Mouse (Mus musculus): Measurements from ENCODE around the gene Gucy2d. TPM values are rescaled to one million over a fixed set of nuclear protein-coding genes. Genes with fewer than 3 reads are reported as not detected.

Gucy2d gene
- total RNA-seq, 2 experiments from 2014 or later, result 0.09 TPM; not detected in 1

DNA sequence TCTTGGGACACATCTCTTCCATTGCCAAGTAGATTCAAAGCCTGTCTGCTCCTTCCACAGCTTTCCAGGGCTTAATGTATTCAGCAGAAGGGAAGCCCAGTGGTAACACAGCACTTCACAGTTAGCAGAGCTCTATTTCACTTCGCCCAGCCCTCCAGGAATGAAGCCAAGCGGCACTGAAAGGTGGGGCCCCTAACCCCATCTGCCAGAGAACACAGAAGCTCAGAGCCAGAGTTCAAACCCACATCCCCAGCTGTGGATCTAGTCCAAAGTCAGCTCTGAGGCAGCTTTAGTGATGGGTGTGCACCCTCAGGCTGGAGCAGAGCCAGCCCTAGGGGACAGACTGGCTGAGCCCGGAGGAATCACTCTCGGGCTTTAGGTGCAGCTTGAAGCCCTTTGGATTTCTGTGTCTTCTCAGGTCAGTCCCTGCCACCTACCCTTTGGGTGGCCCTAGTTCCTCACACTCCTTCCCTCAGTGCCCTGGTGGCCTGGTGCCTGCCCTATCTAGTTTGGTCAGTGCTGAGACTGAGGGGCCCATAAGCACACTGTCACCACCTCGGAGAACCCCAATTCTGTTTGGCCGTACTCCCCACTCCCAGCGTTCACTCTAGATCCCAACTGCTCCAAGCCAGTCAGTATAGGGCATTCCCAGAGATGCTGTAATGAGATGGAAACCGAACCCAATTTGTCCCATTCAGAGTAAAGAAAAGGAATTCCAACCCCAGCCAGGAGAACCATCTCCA lies 83.0 kb downstream of the Gucy2d start:
- DNase-seq, result peak; percentile 44

DNA sequence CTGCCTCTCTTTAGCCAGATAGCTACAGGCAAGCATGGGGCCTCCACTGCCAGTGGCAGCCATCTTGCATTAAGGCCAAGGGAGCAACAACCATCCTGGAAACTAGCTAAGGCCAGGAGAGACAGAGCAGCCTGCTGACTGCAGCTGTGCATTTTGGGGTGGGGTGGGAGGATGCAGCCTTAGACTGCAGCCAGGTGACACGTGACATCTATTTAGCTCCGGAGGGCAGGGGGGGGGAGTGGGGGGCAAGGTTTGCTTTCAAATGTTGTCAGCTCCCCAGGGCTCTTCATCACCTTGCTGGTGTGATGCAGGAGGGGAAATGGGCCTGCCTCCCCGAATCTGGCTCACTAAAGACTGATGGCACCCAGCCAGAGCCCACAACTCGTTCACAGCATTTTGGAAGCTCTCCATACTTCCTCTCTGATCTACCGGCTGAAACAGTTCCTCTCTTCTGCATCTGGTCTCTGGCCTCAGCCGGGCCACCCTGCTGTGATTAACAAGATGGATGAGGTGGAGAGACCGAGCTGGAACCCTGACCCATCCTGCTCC lies 83.7 kb downstream of the Gucy2d start:
- DNase-seq, result peak; percentile 56

DNA sequence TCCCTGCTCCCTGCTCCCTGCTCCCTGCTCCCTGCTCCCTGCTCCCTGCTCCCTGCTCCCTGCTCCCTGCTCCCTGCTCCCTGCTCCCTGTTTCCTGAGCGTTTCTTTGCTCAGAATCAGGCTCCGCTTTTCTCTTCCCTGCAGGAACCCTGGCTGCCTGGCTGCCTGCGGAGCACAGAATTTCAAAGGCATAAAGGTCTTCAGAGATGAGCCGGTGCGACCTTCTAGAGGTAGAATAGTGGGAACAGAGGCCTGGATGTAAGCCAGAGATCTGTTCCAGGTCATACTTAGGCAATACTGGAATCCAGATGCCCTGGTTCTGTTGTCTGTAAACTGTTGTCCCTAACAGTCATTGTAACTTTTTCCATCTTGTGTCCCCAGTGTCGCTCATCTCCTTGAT lies 84.2 kb downstream of the Gucy2d start:
- DNase-seq, result no peak

DNA sequence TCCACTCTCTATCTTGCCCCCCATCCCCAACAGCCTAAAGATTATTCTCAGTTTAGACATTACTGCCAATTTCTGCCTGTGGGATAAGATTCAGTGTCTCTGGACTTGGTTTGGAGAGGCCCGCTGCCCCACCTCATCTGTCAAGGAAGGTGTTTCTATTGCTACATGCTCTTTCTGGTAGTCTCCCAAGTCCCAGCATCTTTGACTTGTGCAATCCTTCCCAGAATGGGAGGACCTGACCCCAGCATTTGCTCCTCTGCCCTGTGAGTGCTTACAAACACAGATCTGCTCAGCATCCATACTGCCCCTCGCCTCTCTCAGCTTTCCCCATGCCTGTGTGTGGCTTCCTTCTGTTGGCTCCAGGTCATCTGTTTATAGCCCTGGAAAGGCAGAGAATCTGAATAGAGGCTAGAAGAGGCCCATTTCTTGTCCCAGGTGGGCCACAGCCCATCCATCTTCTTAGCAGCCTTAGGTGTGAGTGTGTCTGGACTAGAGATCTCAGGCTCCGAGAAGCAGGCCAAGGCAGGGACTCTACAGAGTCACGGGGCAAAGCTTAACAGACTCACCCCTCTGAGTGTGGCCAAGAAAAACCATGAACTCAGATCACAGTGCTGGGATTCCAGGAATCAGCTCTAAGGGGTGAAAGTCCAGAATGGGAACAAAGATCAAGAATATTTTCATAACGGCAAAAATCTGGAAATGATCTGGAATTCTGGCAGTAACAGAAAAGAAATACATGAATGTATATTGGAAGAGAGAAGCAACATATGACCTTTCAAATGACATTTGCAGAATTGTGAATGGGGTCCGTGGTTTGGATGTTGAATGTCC lies 84.9 kb downstream of the Gucy2d start:
- no peak for DNase-seq

Other genes with a start within 250 kb of the Gucy2d start
- gene B3gnt6, start 240.9 kb upstream of the Gucy2d start, total RNA-seq (2021), result 1 to 10 TPM; 2.3 to 3.3 TPM
- 10 to 100 TPM; 18.4 to 20.7 TPM for gene Acer3, start 119.2 kb upstream of the Gucy2d start, total RNA-seq (2021)
- gene Tsku, start 79.1 kb upstream of the Gucy2d start, total RNA-seq (2021), result 1 to 10 TPM; 7.0 to 7.2 TPM
- 10 to 100 TPM; 15.2 to 17.3 TPM for gene Lrrc32, start 48.9 kb downstream of the Gucy2d start, total RNA-seq (2021)
- 10 to 100 TPM; 29.0 to 31.1 TPM for gene Emsy, start 216.4 kb downstream of the Gucy2d start, total RNA-seq (2021)

Data from adrenal gland, postnatal 10 days (tissue).